Mouse (Mus musculus): ENCODE measurements around the gene Best3.

DNA sequence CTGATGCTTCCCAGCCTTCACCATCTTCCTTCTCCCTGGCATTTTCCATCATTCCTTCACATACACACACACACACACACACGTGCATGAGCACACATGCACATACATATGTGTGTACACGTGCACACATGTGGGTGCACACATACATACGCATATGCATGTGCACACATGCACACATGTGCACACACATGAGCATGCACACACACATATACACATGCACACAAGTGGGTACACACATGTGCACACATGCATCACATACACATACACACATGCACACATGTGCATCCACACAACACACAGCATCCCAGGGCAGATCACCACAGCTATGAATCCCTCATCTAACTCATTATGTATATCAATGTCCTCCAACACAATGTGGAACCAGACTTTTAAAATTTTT is 45.0 kb downstream of the Best3 start:
- TF ChIP-seq CTCF (IDR thresholded peaks at IDR 0.05; ENCODE audit: borderline replicate concordance, insufficient read depth, low read depth, low read length) (no peak), POLR2A (IDR thresholded peaks at IDR 0.05; ENCODE audit: borderline replicate concordance, insufficient read depth, low read length) (no peak)

Data from cerebellum, adult 2 months (tissue).